Mouse (Mus musculus): Measurements from ENCODE around the gene Plscr2. TPM values are rescaled to one million over a fixed set of nuclear protein-coding genes. Genes with fewer than 3 reads are reported as not detected.
"Not testable (repeated sequence)": the region's sequence is repeated elsewhere in the genome, so short reads cannot be mapped to it uniquely, and the experiment has no call there.

The Plscr2 gene
- polyA plus RNA-seq, 1 experiment, result 0.98 TPM

DNA sequence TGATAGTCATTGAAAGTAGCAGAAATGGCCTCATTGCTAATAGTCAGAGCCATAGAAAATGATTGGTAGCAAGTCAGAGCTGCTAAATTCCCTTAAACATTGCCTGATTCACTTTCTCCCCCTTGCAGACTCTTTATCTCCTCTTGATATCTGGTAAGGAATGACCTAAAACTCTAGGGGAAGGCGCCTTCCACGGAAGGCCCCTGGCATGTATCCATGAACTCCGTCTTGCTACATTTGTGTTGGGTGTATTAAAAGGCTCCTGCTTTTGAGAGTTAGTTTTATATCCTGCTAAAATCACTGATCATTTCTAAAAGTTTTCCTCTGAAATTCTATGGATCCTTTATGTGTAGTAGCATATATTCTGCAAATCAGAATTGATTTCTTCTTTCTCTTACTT lies 41.4 kb downstream of the Plscr2 start:
- no peak for TF ChIP-seq CTCF (IDR thresholded peaks at IDR 0.05; ENCODE audit: extremely low read depth, insufficient read depth, insufficient read length, insufficient replicate concordance)
- TF ChIP-seq POLR2A (IDR thresholded peaks at IDR 0.05; ENCODE audit: low read depth, low read length), result no peak
- H3K27me3 ChIP-seq (ENCODE audit: control insufficient read depth, insufficient read depth, low read length), result no peaks in the 10 kb centered on the region
- no peak for DNase-seq (ENCODE audit: low read depth in 1 of 2, low spot score in 2 of 2)
- 92% methylated on average over 3 of the region's 3 CpGs for WGBS
- H3K27ac ChIP-seq (ENCODE audit: insufficient read depth, low read length), result no peak overlapping the region
- H3K36me3 ChIP-seq (ENCODE audit: control insufficient read depth, insufficient read depth, low read length), result no peaks in the 10 kb centered on the region
- no peaks in the 10 kb centered on the region for H3K4me1 ChIP-seq (ENCODE audit: control insufficient read depth, insufficient read depth, insufficient read length)
- H3K4me3 ChIP-seq (ENCODE audit: extremely low read depth, insufficient read depth, insufficient read length), result no peak overlapping the region

DNA sequence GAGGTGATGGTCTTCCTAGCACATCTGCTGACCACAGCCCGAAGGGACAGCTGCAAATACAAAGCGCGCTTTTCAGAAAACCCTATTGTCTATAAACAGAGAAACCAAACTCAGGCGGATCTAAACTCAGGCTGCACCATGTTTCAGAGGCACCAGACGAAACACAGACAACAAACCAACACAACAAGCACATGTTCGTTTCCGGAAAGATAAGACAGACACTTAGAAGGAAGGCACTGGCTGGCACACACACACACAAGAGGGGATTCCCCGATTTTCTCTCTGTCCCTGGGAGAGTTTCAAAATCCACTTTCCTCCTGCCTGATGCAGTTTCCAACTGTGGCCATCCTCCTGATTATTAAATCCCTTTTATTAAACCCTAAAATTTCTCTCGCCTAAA lies 50.5 kb downstream of the Plscr2 start:
- not testable (repeated sequence) for DNase-seq (ENCODE audit: low read depth in 1 of 2, low spot score in 2 of 2); H3K4me3 ChIP-seq (ENCODE audit: extremely low read depth, insufficient read depth, insufficient read length); H3K27me3 ChIP-seq (ENCODE audit: control insufficient read depth, insufficient read depth, low read length); H3K36me3 ChIP-seq (ENCODE audit: control insufficient read depth, insufficient read depth, low read length); H3K4me1 ChIP-seq (ENCODE audit: control insufficient read depth, insufficient read depth, insufficient read length); H3K27ac ChIP-seq (ENCODE audit: insufficient read depth, low read length)
- 89% methylated on average over 9 of the region's 9 CpGs for WGBS

DNA sequence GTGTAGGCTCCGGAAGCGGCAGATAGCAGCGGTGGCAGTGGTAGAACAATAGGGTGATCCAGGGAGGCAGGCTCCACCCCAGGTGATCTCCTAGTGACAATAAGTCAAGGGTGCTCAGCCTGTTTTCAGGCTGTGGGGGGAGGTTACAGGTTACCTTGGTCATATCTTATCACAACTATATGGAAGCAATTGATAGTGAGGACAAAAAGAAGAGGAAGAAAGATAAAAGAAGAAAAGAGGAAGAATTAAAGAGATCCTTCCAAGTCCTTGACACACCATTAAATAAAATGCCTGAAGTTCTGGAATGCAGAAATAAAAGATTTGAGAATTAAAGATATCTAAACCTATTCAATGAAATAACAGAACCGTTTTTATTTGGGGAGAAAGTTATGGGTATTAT lies 51.4 kb downstream of the Plscr2 start:
- DNase-seq (ENCODE audit: low read depth in 1 of 2, low spot score in 2 of 2), result no peak
- no peak overlapping the region for H3K27ac ChIP-seq (ENCODE audit: insufficient read depth, low read length)
- no peaks in the 10 kb centered on the region for H3K27me3 ChIP-seq (ENCODE audit: control insufficient read depth, insufficient read depth, low read length)
- H3K4me1 ChIP-seq (ENCODE audit: control insufficient read depth, insufficient read depth, insufficient read length), result no peaks in the 10 kb centered on the region
- no peak overlapping the region for H3K4me3 ChIP-seq (ENCODE audit: extremely low read depth, insufficient read depth, insufficient read length)
- TF ChIP-seq POLR2A (IDR thresholded peaks at IDR 0.05; ENCODE audit: low read depth, low read length), result no peak
- TF ChIP-seq CTCF (IDR thresholded peaks at IDR 0.05; ENCODE audit: extremely low read depth, insufficient read depth, insufficient read length, insufficient replicate concordance), result no peak
- H3K36me3 ChIP-seq (ENCODE audit: control insufficient read depth, insufficient read depth, low read length), result no peaks in the 10 kb centered on the region
- WGBS, result 87% methylated on average over 4 of the region's 4 CpGs

DNA sequence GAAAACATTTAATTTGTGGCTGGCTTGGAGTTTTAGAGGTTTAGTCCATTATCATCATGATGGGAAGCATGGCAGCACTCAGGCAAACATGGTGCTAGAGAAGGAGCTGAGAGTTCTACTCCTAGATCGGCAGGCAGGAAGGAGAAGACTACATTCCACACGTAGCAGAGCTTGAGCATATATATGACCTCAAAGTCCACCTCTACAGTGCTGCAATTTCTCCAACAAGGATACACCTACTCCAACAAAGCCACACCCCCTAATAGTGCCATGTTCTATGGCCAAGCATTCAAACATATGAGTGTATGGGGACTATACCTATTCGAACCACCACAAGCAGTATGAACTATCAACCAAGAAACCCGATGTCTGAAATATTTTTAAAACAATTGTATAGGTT lies 56.0 kb downstream of the Plscr2 start:
- no peak for DNase-seq (ENCODE audit: low read depth in 1 of 2, low spot score in 2 of 2)
- 93% methylated on average over 4 of the region's 4 CpGs for WGBS
- no peaks in the 10 kb centered on the region for H3K4me1 ChIP-seq (ENCODE audit: control insufficient read depth, insufficient read depth, insufficient read length)
- no peaks in the 10 kb centered on the region for H3K27me3 ChIP-seq (ENCODE audit: control insufficient read depth, insufficient read depth, low read length)
- H3K36me3 ChIP-seq (ENCODE audit: control insufficient read depth, insufficient read depth, low read length), result no peaks in the 10 kb centered on the region
- H3K27ac ChIP-seq (ENCODE audit: insufficient read depth, low read length), result no peak overlapping the region
- TF ChIP-seq POLR2A (IDR thresholded peaks at IDR 0.05; ENCODE audit: low read depth, low read length) (no peak), CTCF (IDR thresholded peaks at IDR 0.05; ENCODE audit: extremely low read depth, insufficient read depth, insufficient read length, insufficient replicate concordance) (no peak)
- H3K4me3 ChIP-seq (ENCODE audit: extremely low read depth, insufficient read depth, insufficient read length), result no peak overlapping the region

DNA sequence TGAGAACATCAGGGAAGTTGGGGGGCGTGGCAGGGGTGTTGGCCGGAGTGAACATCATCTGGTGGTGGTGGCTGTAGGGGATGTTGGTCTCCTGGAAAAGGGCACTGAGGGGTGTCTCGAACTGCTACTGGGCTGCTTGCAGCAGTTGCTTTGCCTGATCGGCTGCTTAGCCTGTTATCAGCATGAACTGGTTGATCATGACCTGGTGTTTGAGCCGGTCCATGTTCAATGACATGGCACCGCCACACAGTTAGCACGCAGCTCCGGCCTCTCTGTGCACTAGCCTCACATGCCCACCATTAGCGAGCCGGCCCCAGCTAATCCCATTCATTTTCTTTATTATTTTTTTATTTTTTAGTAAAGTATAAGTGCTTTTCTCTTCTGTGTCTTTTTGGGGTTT lies 59.4 kb downstream of the Plscr2 start:
- no peak for TF ChIP-seq POLR2A (IDR thresholded peaks at IDR 0.05; ENCODE audit: low read depth, low read length)
- no peak for TF ChIP-seq CTCF (IDR thresholded peaks at IDR 0.05; ENCODE audit: extremely low read depth, insufficient read depth, insufficient read length, insufficient replicate concordance)
- 86% methylated on average over 10 of the region's 10 CpGs for WGBS
- DNase-seq (ENCODE audit: low read depth in 1 of 2, low spot score in 2 of 2), result no peak

DNA sequence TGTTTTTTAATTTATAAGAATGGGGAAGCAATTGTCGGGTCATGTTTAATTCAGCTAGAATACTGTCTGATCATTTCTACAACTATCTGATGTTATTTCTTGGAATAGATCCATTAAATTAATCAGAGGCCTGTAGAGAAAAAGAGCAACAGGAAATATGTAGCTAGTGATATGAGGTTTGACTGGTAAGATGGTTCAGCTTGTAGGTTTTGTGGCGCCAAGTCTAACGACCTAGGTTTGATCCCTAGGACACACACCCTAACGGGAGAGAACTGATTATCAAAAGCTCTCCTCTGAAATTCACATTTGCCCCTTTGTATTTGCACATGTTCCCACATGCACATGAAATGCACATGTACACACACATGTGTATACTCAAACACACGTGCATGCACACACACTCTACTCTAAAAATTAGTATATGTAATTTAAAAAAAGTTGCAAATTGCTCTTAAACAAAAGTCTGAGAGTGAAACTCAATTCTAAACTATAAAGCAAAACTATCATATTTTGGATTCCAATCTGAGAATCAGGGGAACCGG lies 59.9 kb downstream of the Plscr2 start:
- 78% methylated on average over 6 of the region's 6 CpGs for WGBS
- no peak overlapping the region for H3K27ac ChIP-seq (ENCODE audit: insufficient read depth, low read length)
- no peak for DNase-seq (ENCODE audit: low read depth in 1 of 2, low spot score in 2 of 2)
- H3K36me3 ChIP-seq (ENCODE audit: control insufficient read depth, insufficient read depth, low read length), result no peaks in the 10 kb centered on the region
- no peak overlapping the region for H3K4me3 ChIP-seq (ENCODE audit: extremely low read depth, insufficient read depth, insufficient read length)
- no peak for TF ChIP-seq POLR2A (IDR thresholded peaks at IDR 0.05; ENCODE audit: low read depth, low read length)
- TF ChIP-seq CTCF (IDR thresholded peaks at IDR 0.05; ENCODE audit: extremely low read depth, insufficient read depth, insufficient read length, insufficient replicate concordance), result no peak
- H3K4me1 ChIP-seq (ENCODE audit: control insufficient read depth, insufficient read depth, insufficient read length), result no peaks in the 10 kb centered on the region
- H3K27me3 ChIP-seq (ENCODE audit: control insufficient read depth, insufficient read depth, low read length), result no peaks in the 10 kb centered on the region

More for the DNA sequence above, 59.4 kb downstream of the Plscr2 start:
- no peaks in the 10 kb centered on the region for H3K27me3 ChIP-seq (ENCODE audit: control insufficient read depth, insufficient read depth, low read length)
- no peaks in the 10 kb centered on the region for H3K4me1 ChIP-seq (ENCODE audit: control insufficient read depth, insufficient read depth, insufficient read length)
- H3K36me3 ChIP-seq (ENCODE audit: control insufficient read depth, insufficient read depth, low read length), result no peaks in the 10 kb centered on the region
- H3K4me3 ChIP-seq (ENCODE audit: extremely low read depth, insufficient read depth, insufficient read length), result no peak overlapping the region
- H3K27ac ChIP-seq (ENCODE audit: insufficient read depth, low read length), result no peak overlapping the region

DNA sequence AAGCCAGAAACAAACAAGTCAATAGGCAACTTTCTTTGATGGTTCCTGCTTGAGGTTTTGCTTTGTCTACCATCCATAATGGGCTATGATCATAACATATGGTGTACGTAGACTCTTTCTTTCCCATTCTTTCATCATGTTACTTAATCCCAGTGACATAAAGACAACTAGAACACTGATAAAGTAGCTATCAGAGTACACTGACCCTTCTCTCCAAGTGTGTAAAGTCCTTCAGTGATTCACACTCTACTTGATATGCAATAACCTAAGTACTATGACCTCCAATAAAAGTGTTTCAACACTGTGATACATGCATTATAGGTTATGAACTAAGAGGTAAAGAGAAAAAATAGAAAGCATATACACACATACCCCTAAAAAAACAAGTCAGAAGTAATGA lies 61.7 kb downstream of the Plscr2 start:
- no peaks in the 10 kb centered on the region for H3K36me3 ChIP-seq (ENCODE audit: control insufficient read depth, insufficient read depth, low read length)
- no peak overlapping the region for H3K27ac ChIP-seq (ENCODE audit: insufficient read depth, low read length)
- TF ChIP-seq POLR2A (IDR thresholded peaks at IDR 0.05; ENCODE audit: low read depth, low read length), result no peak
- no peak for TF ChIP-seq CTCF (IDR thresholded peaks at IDR 0.05; ENCODE audit: extremely low read depth, insufficient read depth, insufficient read length, insufficient replicate concordance)
- no peaks in the 10 kb centered on the region for H3K4me1 ChIP-seq (ENCODE audit: control insufficient read depth, insufficient read depth, insufficient read length)
- H3K27me3 ChIP-seq (ENCODE audit: control insufficient read depth, insufficient read depth, low read length), result no peaks in the 10 kb centered on the region
- WGBS, result 95% methylated on average over 1 of the region's 1 CpGs
- H3K4me3 ChIP-seq (ENCODE audit: extremely low read depth, insufficient read depth, insufficient read length), result no peak overlapping the region
- DNase-seq (ENCODE audit: low read depth in 1 of 2, low spot score in 2 of 2), result no peak

All from spleen, adult 2 months (tissue).